Mouse (Mus musculus): Measurements from ENCODE around the gene Pld6. TPM values are rescaled to one million over a fixed set of nuclear protein-coding genes. Genes with fewer than 3 reads are reported as not detected.

The Pld6 gene
- polyA plus RNA-seq, 1 experiment from 2014 or later, result 1.6 TPM

DNA sequence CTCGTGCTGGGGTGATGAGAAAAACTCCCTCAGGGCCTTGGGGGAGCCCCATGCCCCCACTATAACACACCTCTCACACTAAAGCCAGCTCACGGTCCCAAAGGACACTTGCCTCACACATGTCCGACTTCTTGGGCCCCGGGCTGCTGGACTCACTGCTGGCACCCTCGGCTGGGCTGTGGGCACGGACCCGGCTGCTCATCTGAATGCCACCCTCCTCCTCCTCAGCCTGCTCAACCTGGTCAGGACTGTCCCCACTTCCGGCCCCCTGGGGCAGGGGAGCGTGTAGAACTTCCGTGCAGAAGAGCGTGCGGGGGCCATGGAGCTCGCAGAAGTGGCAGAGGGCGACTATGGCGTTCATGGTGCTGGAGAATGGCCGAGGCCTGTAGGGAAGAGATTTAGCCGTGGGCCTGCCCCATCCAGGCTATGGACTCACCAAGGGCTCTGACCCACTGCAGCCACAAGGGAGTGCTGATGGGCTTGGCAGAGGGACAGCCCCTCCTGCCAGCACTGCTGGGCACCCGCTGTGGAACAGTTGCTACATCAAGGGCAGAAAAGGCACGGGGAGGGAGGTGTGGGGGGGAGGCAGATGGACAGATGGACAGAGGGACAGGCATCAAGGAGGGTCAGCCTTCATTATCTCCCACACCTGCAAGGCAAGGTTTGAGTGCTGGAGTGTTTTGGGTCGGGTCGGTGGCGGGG is 17.1 kb upstream of the Pld6 start:
- 91% methylated on average over 22 of the region's 22 CpGs for WGBS
- Histone ChIP-seq H3K4me1 (ENCODE audit: control insufficient read depth in 2 of 2, insufficient read depth in 2 of 2, low read length in 2 of 2) (peaks cover 5 to 8% of the 10 kb centered on the region in 2 experiments; a peak in 3 of 4 replicates), H3K36me3 (ENCODE audit: control insufficient read depth, insufficient read depth, low read length) (peaks cover 85% of the 10 kb centered on the region), H3K27me3 (ENCODE audit: control insufficient read depth, insufficient read depth, low read length) (no peaks in the 10 kb centered on the region), H3K4me3 (ENCODE audit: control insufficient read depth in 1 of 2, insufficient read depth in 1 of 2, low read depth in 1 of 2, low read length in 2 of 2) (no peak overlapping the region), H3K27ac (replicated peaks in 1 of 2; ENCODE audit: control insufficient read depth in 1 of 2, insufficient read depth in 1 of 2, low read depth in 2 of 2, low read length in 2 of 2) (no peak overlapping the region), H3K9ac (ENCODE audit: low read length) (no peak overlapping the region), H3K4me2 (ENCODE audit: low read length) (no peak overlapping the region), H3K9me3 (ENCODE audit: control insufficient read depth, low read length) (no peaks in the 10 kb centered on the region)
- no peak for ATAC-seq (ENCODE audit: insufficient number of reproducible peaks, insufficient read depth, low FRiP score, low read depth)

DNA sequence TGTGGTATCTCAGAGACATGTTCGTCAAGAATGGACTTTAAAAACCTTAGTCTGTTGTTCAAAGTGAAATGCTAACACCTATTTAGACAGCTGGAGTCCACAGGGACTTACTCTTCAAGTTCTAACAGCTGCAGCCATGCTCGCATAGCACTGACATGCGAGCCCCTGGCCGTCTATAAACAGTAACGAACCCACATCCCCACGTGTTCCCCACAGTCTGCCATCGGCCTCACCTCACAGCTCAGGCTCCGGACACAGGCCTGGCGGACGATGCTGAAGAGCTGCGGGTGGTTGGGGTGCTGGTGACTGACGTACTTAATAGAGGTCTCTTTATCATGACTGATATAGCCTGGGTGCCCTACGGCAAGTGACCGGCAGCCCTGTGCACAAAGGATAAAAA is 16.1 kb upstream of the Pld6 start:
- H3K4me1 ChIP-seq (ENCODE audit: control insufficient read depth in 2 of 2, insufficient read depth in 2 of 2, low read length in 2 of 2), result peaks cover 2 to 3% of the 10 kb centered on the region in 2 experiments; a peak in 3 of 4 replicates
- WGBS, result 82% methylated on average over 14 of the region's 14 CpGs
- H3K9me3 ChIP-seq (ENCODE audit: control insufficient read depth, low read length), result no peaks in the 10 kb centered on the region
- no peaks in the 10 kb centered on the region for H3K27me3 ChIP-seq (ENCODE audit: control insufficient read depth, insufficient read depth, low read length)
- no peak overlapping the region for H3K4me2 ChIP-seq (ENCODE audit: low read length)
- H3K36me3 ChIP-seq (ENCODE audit: control insufficient read depth, insufficient read depth, low read length), result peaks cover 95% of the 10 kb centered on the region
- H3K27ac ChIP-seq (replicated peaks in 1 of 2; ENCODE audit: control insufficient read depth in 1 of 2, insufficient read depth in 1 of 2, low read depth in 2 of 2, low read length in 2 of 2), result no peak overlapping the region
- H3K4me3 ChIP-seq (ENCODE audit: control insufficient read depth in 1 of 2, insufficient read depth in 1 of 2, low read depth in 1 of 2, low read length in 2 of 2), result no peak overlapping the region
- no peak overlapping the region for H3K9ac ChIP-seq (ENCODE audit: low read length)
- ATAC-seq (ENCODE audit: insufficient number of reproducible peaks, insufficient read depth, low FRiP score, low read depth), result no peak

DNA sequence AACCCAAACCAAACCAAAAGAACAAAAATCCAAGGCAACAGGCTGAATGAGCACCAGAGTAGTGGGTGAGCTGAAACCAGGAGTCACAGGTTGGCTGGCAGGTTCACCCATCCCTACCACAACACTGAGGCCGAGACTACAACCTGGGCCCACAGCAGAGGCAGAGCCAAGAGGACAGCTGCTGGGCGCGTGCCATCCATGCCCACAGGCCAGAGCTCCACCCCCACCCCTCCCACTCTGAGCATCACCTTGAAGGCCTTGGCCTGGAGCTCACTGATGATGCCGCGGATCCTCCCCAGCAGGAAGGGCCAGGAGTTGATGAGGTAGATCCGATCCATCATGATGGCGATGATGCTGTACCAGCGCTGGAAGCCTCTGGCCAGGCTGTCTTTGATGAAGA is 14.4 kb upstream of the Pld6 start:
- H3K36me3 ChIP-seq (ENCODE audit: control insufficient read depth, insufficient read depth, low read length), result peaks cover 100% of the 10 kb centered on the region
- H3K4me2 ChIP-seq (ENCODE audit: low read length), result no peak overlapping the region
- WGBS, result 95% methylated on average over 8 of the region's 8 CpGs
- H3K9me3 ChIP-seq (ENCODE audit: control insufficient read depth, low read length), result no peaks in the 10 kb centered on the region
- H3K27me3 ChIP-seq (ENCODE audit: control insufficient read depth, insufficient read depth, low read length), result no peaks in the 10 kb centered on the region
- H3K4me3 ChIP-seq (ENCODE audit: control insufficient read depth in 1 of 2, insufficient read depth in 1 of 2, low read depth in 1 of 2, low read length in 2 of 2), result no peak overlapping the region
- H3K4me1 ChIP-seq (ENCODE audit: control insufficient read depth in 2 of 2, insufficient read depth in 2 of 2, low read length in 2 of 2), result no peaks in the 10 kb centered on the region
- no peak overlapping the region for H3K9ac ChIP-seq (ENCODE audit: low read length)
- no peak for ATAC-seq (ENCODE audit: insufficient number of reproducible peaks, insufficient read depth, low FRiP score, low read depth)
- H3K27ac ChIP-seq (replicated peaks in 1 of 2; ENCODE audit: control insufficient read depth in 1 of 2, insufficient read depth in 1 of 2, low read depth in 2 of 2, low read length in 2 of 2), result no peak overlapping the region

DNA sequence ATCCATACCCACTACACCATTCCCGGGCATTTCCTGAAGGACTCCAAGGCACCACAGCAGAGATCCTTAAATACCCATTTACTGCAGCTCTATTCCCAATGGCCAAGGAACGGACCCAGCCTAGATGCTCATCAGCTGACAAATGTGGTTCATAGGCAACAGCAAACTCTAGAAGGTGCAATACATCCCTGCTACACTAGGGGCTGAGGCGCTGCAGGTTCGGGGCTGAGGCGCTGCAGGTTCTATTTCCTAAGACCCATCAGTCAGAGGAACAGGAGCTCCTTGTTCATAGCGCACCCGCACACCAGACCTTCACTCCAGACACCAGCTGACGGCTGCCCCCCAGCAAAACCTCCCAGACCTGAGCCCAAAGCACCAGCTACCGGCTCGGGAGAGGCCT is 13.0 kb upstream of the Pld6 start:
- Histone ChIP-seq H3K36me3 (ENCODE audit: control insufficient read depth, insufficient read depth, low read length) (peaks cover 100% of the 10 kb centered on the region), H3K9me3 (ENCODE audit: control insufficient read depth, low read length) (no peaks in the 10 kb centered on the region), H3K4me3 (ENCODE audit: control insufficient read depth in 1 of 2, insufficient read depth in 1 of 2, low read depth in 1 of 2, low read length in 2 of 2) (no peak overlapping the region), H3K27ac (replicated peaks in 1 of 2; ENCODE audit: control insufficient read depth in 1 of 2, insufficient read depth in 1 of 2, low read depth in 2 of 2, low read length in 2 of 2) (no peak overlapping the region), H3K4me2 (ENCODE audit: low read length) (no peak overlapping the region), H3K4me1 (ENCODE audit: control insufficient read depth in 2 of 2, insufficient read depth in 2 of 2, low read length in 2 of 2) (no peaks in the 10 kb centered on the region), H3K9ac (ENCODE audit: low read length) (no peak overlapping the region), H3K27me3 (ENCODE audit: control insufficient read depth, insufficient read depth, low read length) (no peaks in the 10 kb centered on the region)
- 94% methylated on average over 10 of the region's 10 CpGs for WGBS
- ATAC-seq (ENCODE audit: insufficient number of reproducible peaks, insufficient read depth, low FRiP score, low read depth), result no peak

DNA sequence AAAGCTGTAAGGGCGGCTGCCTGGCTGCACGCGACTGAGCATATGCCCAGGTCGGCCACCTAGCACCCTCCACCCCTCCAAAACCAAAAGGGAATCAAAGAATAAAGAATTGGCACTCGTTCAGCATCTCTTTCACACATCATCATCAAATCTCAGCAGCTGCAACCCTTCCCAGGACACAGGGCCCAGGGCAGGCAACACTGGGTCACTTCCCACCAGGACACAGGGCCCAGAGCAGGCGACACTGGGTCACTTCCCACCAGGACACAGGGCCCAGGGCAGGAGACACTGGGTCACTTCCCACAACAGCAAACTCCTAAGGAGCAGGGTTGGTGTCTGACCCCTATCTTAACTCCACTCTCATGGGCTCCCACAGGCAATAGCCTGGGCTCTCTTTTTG is 5.9 kb upstream of the Pld6 start:
- Histone ChIP-seq H3K4me2 (ENCODE audit: low read length) (no peak overlapping the region), H3K9ac (ENCODE audit: low read length) (no peak overlapping the region), H3K4me1 (ENCODE audit: control insufficient read depth in 2 of 2, insufficient read depth in 2 of 2, low read length in 2 of 2) (no peaks in the 10 kb centered on the region), H3K9me3 (ENCODE audit: control insufficient read depth, low read length) (no peaks in the 10 kb centered on the region), H3K4me3 (ENCODE audit: control insufficient read depth in 1 of 2, insufficient read depth in 1 of 2, low read depth in 1 of 2, low read length in 2 of 2) (no peak overlapping the region), H3K36me3 (ENCODE audit: control insufficient read depth, insufficient read depth, low read length) (peaks cover 74% of the 10 kb centered on the region), H3K27ac (replicated peaks in 1 of 2; ENCODE audit: control insufficient read depth in 1 of 2, insufficient read depth in 1 of 2, low read depth in 2 of 2, low read length in 2 of 2) (no peak overlapping the region), H3K27me3 (ENCODE audit: control insufficient read depth, insufficient read depth, low read length) (no peaks in the 10 kb centered on the region)
- ATAC-seq (ENCODE audit: insufficient number of reproducible peaks, insufficient read depth, low FRiP score, low read depth), result no peak
- WGBS, result 88% methylated on average over 6 of the region's 6 CpGs

DNA sequence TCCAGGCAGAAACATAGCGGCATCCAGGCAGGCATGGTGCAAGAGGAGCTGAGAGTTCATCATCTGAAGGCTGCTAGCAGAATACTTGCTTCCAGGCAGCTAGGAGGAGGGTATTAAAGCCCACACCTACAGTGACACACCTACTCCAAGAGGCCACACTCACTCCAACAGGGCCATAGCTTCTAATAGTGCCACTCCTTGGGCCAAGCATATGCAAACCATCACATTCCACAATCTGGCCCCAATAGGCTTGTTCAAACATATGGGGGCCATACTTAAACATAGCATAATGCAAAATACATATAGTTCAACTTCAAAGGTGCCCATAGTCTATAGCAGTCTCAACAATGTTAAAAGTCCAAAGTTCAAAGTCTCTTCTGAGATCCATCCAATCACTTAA is 1.9 kb upstream of the Pld6 start:
- H3K4me2 ChIP-seq (ENCODE audit: low read length), result no peak overlapping the region
- WGBS, result 86% methylated on average over 1 of the region's 1 CpGs
- no peaks in the 10 kb centered on the region for H3K27me3 ChIP-seq (ENCODE audit: control insufficient read depth, insufficient read depth, low read length)
- H3K4me3 ChIP-seq (ENCODE audit: control insufficient read depth in 1 of 2, insufficient read depth in 1 of 2, low read depth in 1 of 2, low read length in 2 of 2), result no peak overlapping the region
- H3K27ac ChIP-seq (replicated peaks in 1 of 2; ENCODE audit: control insufficient read depth in 1 of 2, insufficient read depth in 1 of 2, low read depth in 2 of 2, low read length in 2 of 2), result no peak overlapping the region
- H3K9me3 ChIP-seq (ENCODE audit: control insufficient read depth, low read length), result no peaks in the 10 kb centered on the region
- peaks cover 2 to 9% of the 10 kb centered on the region in 2 experiments for H3K4me1 ChIP-seq (ENCODE audit: control insufficient read depth in 2 of 2, insufficient read depth in 2 of 2, low read length in 2 of 2)
- H3K36me3 ChIP-seq (ENCODE audit: control insufficient read depth, insufficient read depth, low read length), result peaks cover 34% of the 10 kb centered on the region
- H3K9ac ChIP-seq (ENCODE audit: low read length), result no peak overlapping the region
- no peak for ATAC-seq (ENCODE audit: insufficient number of reproducible peaks, insufficient read depth, low FRiP score, low read depth)

DNA sequence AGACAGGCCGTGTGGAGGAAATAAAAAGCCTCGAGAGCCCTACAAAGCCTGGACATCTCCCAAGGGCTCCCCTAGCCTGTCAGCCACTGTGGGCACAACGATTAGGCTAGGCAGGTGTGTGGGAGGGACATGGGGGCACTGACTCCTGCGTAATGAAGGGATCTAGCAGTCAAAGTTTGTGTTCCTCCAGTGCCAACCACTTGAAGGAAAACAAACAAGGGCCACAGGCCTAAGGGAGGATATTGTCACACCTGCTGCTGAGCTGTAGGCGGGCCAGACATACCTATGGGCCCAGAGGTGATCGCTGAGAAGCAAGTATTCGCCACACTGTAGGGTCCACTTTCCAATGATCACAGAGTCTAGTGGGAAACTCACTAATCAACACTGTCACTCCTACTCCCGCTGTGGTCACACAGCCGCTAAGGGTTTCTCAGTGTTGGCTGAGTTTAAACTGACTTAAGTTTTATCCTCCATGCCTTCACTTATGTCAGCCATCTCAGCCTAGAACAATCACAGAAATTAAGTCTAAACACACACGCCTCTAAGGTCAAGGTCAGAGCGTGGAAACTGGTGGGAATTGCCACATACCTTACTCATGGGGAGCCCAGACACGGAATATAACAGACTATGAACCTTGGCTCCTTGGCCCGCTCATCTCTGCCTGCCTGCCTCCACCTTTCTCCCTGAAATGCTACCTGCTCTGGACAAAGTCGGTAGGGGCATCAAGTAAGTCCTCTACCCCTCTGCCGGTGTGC is 824 bp downstream of the Pld6 start:
- peaks cover 7% of the 10 kb centered on the region for H3K36me3 ChIP-seq (ENCODE audit: control insufficient read depth, insufficient read depth, low read length)
- no peak for ATAC-seq (ENCODE audit: insufficient number of reproducible peaks, insufficient read depth, low FRiP score, low read depth)
- peak overlapping the region; percentile 95 for H3K4me2 ChIP-seq (ENCODE audit: low read length)
- peak overlapping the region; percentile 44 to 45 for H3K4me3 ChIP-seq (ENCODE audit: control insufficient read depth in 1 of 2, insufficient read depth in 1 of 2, low read depth in 1 of 2, low read length in 2 of 2)
- no peak overlapping the region for H3K27ac ChIP-seq (replicated peaks in 1 of 2; ENCODE audit: control insufficient read depth in 1 of 2, insufficient read depth in 1 of 2, low read depth in 2 of 2, low read length in 2 of 2)
- H3K9ac ChIP-seq (ENCODE audit: low read length), result peak overlapping the region; percentile 73
- H3K9me3 ChIP-seq (ENCODE audit: control insufficient read depth, low read length), result no peaks in the 10 kb centered on the region
- WGBS, result 51% methylated on average over 15 of the region's 15 CpGs
- no peaks in the 10 kb centered on the region for H3K27me3 ChIP-seq (ENCODE audit: control insufficient read depth, insufficient read depth, low read length)
- H3K4me1 ChIP-seq (ENCODE audit: control insufficient read depth in 2 of 2, insufficient read depth in 2 of 2, low read length in 2 of 2), result peaks cover 2 to 14% of the 10 kb centered on the region in 2 experiments

Data from heart, embryonic 14.5 days (tissue).